Comparison of ENCODE assay signal across 10 mouse cellular contexts in the genomic region with DNA sequence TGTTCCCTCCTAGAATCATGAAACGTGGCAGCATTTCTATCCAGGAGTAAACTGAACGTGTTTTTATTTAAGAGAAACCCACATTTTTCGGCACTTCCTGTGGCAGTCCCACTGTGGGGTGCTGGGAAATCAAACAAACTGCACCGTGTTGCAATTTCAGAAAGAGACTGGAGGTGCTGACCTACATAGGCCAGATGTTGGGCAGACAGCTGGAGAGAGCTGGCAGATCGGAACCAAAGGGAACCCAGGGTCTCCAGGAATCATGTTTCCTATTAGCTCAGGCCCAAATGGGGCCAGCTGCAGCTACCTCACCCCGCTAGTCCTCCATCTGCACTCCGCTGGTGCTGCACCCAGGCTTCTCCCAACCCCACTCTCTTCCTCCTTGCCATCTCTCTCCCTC. TPM values are rescaled to one million over a fixed set of nuclear protein-coding genes. Genes with fewer than 3 reads are reported as not detected.
DNase-seq lines count a peak whose midpoint lies in the region; ATAC-seq lines count a peak whose summit lies in the region.
"Had no signal": no experiment of that assay in that cellular context is flagged by ENCODE, and none has a peak within 500 bp of the region (broad histone marks: within the 10 kb centered on the region; RNA-seq: fewer than 3 reads in every experiment).

No protein-coding gene starts in this region.

- intact Hi-C loops in heart, postnatal 10 days (cut with DNase I) = no loop called here

- no peaks in the 10 kb centered on the region for H3K27me3 ChIP-seq in forebrain, embryonic 15.5 days
- no peaks in the 10 kb centered on the region for H3K27me3 ChIP-seq in forebrain, embryonic 16.5 days (replicated peaks; ENCODE audit: control insufficient read depth, insufficient read depth, low read length)
- no peaks in the 10 kb centered on the region for H3K27me3 ChIP-seq in forebrain, embryonic 14.5 days (replicated peaks; ENCODE audit: control insufficient read depth, insufficient read depth, low read length)

- peaks cover 31% of the 10 kb centered on the region for H3K4me1 ChIP-seq in forebrain, embryonic 15.5 days
- peaks cover 25% of the 10 kb centered on the region for H3K4me1 ChIP-seq in forebrain, embryonic 16.5 days (replicated peaks; ENCODE audit: control insufficient read depth, insufficient read depth, low read length)
- H3K4me1 ChIP-seq in forebrain, embryonic 14.5 days (ENCODE audit: control insufficient read depth, insufficient read depth, low read length) = peaks cover 15% of the 10 kb centered on the region

- H3K9ac ChIP-seq in forebrain, embryonic 15.5 days (replicated peaks) = no peak overlapping the region
- H3K9ac ChIP-seq in forebrain, embryonic 16.5 days (replicated peaks; ENCODE audit: low read depth, low read length) = no peak overlapping the region
- H3K9ac ChIP-seq in forebrain, embryonic 14.5 days (ENCODE audit: low read length) = no peak overlapping the region
- H3K9ac ChIP-seq: liver, embryonic 14.5 days had no signal

- no peak for ATAC-seq in forebrain, embryonic 15.5 days (replicated peaks)
- no peak for ATAC-seq in forebrain, embryonic 16.5 days
- ATAC-seq in CD4-positive, CD25-positive, alpha-beta regulatory T cell, adult 4 months = peak; percentile 14
- no peak for ATAC-seq in erythroid progenitor cell, adult 5-6 weeks (replicated peaks; ENCODE audit: low FRiP score, poor library complexity, severe bottlenecking)
- no peak for ATAC-seq in forebrain, embryonic 14.5 days
- ATAC-seq: activated CD4-positive, CD25-positive, alpha-beta regulatory T cell, adult 4 months had no signal

- no peaks in the 10 kb centered on the region for H3K36me3 ChIP-seq in forebrain, embryonic 15.5 days
- H3K36me3 ChIP-seq in forebrain, embryonic 16.5 days (ENCODE audit: control insufficient read depth, insufficient read depth) = no peaks in the 10 kb centered on the region
- 0 out of 2 replicates have a peak, but pooled peaks cover 4% of the 10 kb centered on the region for H3K36me3 ChIP-seq in forebrain, embryonic 14.5 days (ENCODE audit: control insufficient read depth, insufficient read depth, low read length)

- 0 out of 2 replicates have a peak overlapping the region, but pooled peaks have one; percentile 38 for H3K27ac ChIP-seq in forebrain, embryonic 15.5 days (replicated peaks)
- H3K27ac ChIP-seq in forebrain, embryonic 16.5 days (ENCODE audit: low read length) = no peak overlapping the region
- H3K27ac ChIP-seq in forebrain, embryonic 14.5 days (ENCODE audit: low read depth, low read length) = no peak overlapping the region
- H3K27ac ChIP-seq: liver, embryonic 14.5 days had no signal

- H3K9me3 ChIP-seq in forebrain, embryonic 15.5 days = no peaks in the 10 kb centered on the region
- H3K9me3 ChIP-seq in forebrain, embryonic 16.5 days (ENCODE audit: control insufficient read depth, low read length) = no peaks in the 10 kb centered on the region
- no peaks in the 10 kb centered on the region for H3K9me3 ChIP-seq in forebrain, embryonic 14.5 days (replicated peaks; ENCODE audit: control insufficient read depth, low read length)

- DNase-seq in heart, postnatal 10 days = peak; percentile 65 to 70
- peak; percentile 59 for DNase-seq in lung, postnatal 25 days (ENCODE audit: low spot score)
- no peak for DNase-seq in right cerebral cortex, adult 18-20 months
- DNase-seq in forebrain, embryonic 14.5 days (ENCODE audit: low spot score) = no peak

- H3K4me3 ChIP-seq in forebrain, embryonic 15.5 days = no peak overlapping the region
- H3K4me3 ChIP-seq in forebrain, embryonic 16.5 days (replicated peaks; ENCODE audit: low read length) = no peak overlapping the region
- H3K4me3 ChIP-seq in forebrain, embryonic 14.5 days (ENCODE audit: low read depth, low read length) = no peak overlapping the region

- H3K4me2 ChIP-seq in forebrain, embryonic 15.5 days (replicated peaks) = no peak overlapping the region
- H3K4me2 ChIP-seq in forebrain, embryonic 16.5 days (ENCODE audit: low read length) = no peak overlapping the region
- H3K4me2 ChIP-seq in forebrain, embryonic 14.5 days (ENCODE audit: low read length) = no peak overlapping the region

- WGBS in forebrain, embryonic 15.5 days = 85% methylated on average over 7 of the region's 7 CpGs
- 84% methylated on average over 7 of the region's 7 CpGs for WGBS in forebrain, embryonic 16.5 days
- whole genome bisulfite sequencing in forebrain, embryonic 14.5 days = 87% methylated on average over 7 of the region's 7 CpGs

RNA-seq across cellular contexts. Expression of a gene that starts 16.8 kb away (rescaled TPM):
- polyA plus RNA-seq in forebrain, embryonic 15.5 days (2015; fragmentation: Nextera tagmentation; extraction: Ambion mirVana) = 17.3 and 18.0 TPM in 2 replicates
- polyA plus RNA-seq in forebrain, embryonic 16.5 days (2015; fragmentation: Nextera tagmentation; extraction: Ambion mirVana) = 16.2 and 22.4 TPM in 2 replicates
- polyA plus RNA-seq in CD4-positive, CD25-positive, alpha-beta regulatory T cell, adult 4 months (2017; shearing (Covaris generic)) = under 1 TPM in 1 of 2 experiments, not detected in 1; 0.28 TPM
- total RNA-seq in heart, postnatal 10 days (2021) = 10 to 100 TPM; 27.6 to 29.6 TPM
- total RNA-seq in erythroid progenitor cell, adult 5-6 weeks (2015; ENCODE audit: low replicate concordance) = 0.72 and 2.1 TPM in 2 replicates
- 0.26 TPM in 1 of 2 replicates, not detected in the other for total RNA-seq in erythroid progenitor cell, adult 5-6 weeks (2017; ENCODE audit: low replicate concordance)
- 13.4 and 17.0 TPM in 2 replicates for polyA plus RNA-seq in forebrain, embryonic 14.5 days (2014; fragmentation: Nextera tagmentation; extraction: Ambion mirVana)

Comparison
In these comparisons a context has a peak if more than half of its experiments do, and no peak if none do; other contexts are left out.
1. DNase-seq: peak in heart, postnatal 10 days (2 of 2) and lung, postnatal 25 days (single experiment); none in right cerebral cortex, adult 18-20 months (single experiment) and forebrain, embryonic 14.5 days (single experiment).
2. RNA of a gene that starts 16.8 kb away (polyA plus RNA-seq): 16.2 to 22.4 TPM in forebrain, embryonic 16.5 days, 17.3 to 18.0 TPM in forebrain, embryonic 15.5 days and 13.4 to 17.0 TPM in forebrain, embryonic 14.5 days; 0.28 TPM in CD4-positive, CD25-positive, alpha-beta regulatory T cell, adult 4 months; every median in the first group is over 10 times any median in the second.